Mouse (Mus musculus) heart, adult 18-20 months (tissue): Measurements from ENCODE around the gene Med18. TPM values are rescaled to one million over a fixed set of nuclear protein-coding genes. Genes with fewer than 3 reads are reported as not detected.
A peak's percentile ranks its signal among the peaks of the same experiment; 100 is the strongest.

ENCODE experiments used
- DNase-seq, 2 experiments: peaks; one replicate each; pipeline ENCODE4 v3.0.0; 2021 to 2022; ENCODE audit warnings: mixed read lengths in 1 of 2
- long read RNA-seq, 2 experiments: library from polyadenylated mRNA; stranded (forward); transcript quantifications; one replicate each; pipeline ENCODE4 v2.0.0; 2021
- total RNA-seq, 2 experiments: library from RNA; stranded (reverse); gene quantifications; 2 replicates each; pipeline ENCODE4 v1.2.3; 2021

The Med18 gene
- 1 to 10 TPM; 4.1 to 4.5 TPM for total RNA-seq
- long read RNA-seq, experiment 1, partial matches to known transcripts, result 0 of 2 reads
- long read RNA-seq, experiment 1, other reads (novel, unspliced or antisense), result 0 of 2 reads
- long read RNA-seq, experiment 2, partial matches to known transcripts, result 0 of 1 reads
- long read RNA-seq, experiment 2, other reads (novel, unspliced or antisense), result 0 of 1 reads

DNA sequence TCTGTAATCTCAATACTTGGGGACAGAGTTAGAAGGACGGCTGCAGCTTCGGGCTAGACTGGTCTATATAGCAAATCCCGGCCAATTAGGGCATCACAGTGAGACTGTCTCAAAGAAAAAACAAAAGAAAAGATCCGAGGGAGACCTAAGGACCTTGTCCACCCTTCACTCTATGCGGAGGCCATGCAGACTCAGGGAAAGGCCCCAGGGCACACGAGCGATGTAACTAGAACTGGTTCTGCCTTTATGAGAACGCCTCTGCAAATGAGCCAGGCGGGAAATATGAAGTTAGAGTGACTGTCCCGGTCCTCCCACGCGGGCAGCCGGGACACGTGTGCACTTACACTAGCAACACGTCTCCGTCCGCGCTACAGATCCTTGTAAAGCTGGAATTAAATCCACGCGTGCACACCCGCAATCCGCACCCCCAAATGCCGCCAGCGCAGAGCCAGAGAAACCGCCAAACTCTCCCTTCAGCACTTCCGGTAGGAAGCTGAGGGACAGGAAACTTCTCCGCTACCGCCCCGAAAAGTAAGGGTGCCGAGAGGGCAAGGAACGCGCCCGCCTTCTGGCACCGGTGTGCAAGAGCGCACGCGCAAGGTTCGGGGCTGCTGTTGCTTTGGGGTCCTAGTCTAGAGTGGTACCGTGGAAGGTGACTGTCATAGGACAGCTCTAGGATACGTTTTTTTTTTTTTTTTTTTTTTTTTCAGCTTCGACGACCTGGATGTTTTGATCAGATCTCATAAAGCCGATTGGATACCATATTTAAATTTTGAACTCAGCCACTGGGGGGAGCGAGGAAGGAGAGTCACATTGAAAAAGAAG lies at the start of gene Med18:
TSS of gene Med18 (minus strand) at position 492 of the 825 bp plus-strand sequence.
- peak; percentile 96 to 97 for DNase-seq

- DNase-seq, result no peak
These were observed 48.4 kb upstream of the Med18 start for GRCm38 (mm10) chr4:132512080-132512479.

DNA sequence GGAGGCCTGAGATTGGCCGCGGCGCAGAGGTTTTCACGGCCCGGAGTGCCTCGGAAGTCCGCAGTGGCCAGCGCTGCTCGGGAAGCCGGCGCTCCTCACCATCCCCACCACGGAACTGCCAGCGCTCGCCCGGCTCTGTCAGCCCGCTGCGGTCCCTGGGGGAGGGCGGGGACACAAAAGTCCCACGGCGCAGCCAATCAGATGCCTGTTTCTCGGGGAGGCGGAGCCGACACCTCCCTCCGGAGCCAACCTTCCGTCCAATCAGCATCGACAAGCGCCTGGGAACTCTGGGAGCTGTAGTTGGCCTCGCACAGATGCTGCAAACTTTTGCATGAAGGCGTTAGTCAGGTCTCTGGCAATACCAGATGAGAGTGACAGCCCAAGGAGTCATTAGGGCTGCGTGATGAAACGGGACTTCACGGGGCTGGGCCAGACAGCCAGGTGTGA lies 46.7 kb upstream of the Med18 start, which contains the start of gene Sesn2:
TSS of gene Sesn2 (minus strand) at position 150 of the 447 bp plus-strand sequence.
- peak; percentile 98 to 99 for DNase-seq

- DNase-seq, result peak; percentile 81 to 83
These were observed 46.0 kb upstream of the Med18 start for GRCm38 (mm10) chr4:132509621-132510296.

DNA sequence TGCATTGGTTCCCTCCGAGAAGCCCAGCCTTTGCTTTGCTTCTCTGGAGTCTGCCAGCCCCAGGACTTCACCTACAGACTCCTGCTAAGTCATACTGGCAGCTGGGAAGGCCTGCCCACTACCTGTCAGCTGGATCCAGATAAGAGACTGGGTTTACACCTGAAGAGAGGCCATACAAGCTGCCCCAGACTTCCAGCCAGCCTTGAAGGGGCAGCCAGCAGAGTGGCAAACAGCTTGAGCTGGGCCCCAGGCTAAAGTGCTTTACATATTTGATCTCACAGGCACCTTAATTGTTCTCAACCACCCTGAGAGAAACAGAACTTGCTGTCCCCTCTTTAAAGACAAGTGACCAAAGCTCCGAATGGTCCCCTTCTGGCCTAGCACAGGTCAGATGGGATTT lies 43.5 kb upstream of the Med18 start:
- DNase-seq, result no peak

DNA sequence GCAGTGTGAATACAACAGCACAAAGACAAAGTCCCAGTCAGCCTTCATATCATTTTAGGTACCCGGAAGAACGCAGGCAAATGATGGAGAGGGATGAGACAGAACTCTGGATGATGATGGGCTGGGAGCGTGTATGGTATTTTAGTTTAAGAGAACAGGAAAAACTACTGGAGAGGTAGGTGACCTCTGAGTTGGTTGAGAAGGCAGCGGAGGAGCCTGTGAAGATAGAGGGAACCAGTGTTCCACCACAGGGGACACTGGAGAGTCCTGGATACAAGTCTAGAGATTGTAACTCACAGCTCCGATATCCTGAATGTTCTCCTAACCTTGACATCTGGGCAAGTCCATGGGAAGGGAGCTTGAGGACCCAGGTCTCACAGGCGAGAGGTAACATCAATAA lies 42.5 kb upstream of the Med18 start:
- no peak for DNase-seq

DNA sequence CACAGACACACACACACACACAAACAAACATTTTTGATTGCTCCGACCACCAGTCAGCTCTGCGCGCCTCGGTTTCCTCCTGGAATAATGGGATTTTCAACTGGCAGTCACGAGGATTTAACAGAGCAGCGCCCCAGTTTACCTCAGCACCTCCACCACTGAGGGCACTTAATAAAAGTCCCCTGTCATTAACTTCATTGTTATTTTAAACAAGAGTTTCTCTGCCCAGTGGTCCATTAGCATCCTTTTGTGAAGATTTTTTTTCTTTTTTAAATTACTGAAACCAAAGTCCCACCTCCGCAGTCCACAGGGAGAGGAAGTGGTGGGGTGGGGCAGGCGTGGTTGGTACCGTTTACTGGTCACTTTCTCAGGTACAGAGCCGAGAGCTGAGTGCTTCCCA lies 42.1 kb upstream of the Med18 start:
- DNase-seq, result no peak

DNA sequence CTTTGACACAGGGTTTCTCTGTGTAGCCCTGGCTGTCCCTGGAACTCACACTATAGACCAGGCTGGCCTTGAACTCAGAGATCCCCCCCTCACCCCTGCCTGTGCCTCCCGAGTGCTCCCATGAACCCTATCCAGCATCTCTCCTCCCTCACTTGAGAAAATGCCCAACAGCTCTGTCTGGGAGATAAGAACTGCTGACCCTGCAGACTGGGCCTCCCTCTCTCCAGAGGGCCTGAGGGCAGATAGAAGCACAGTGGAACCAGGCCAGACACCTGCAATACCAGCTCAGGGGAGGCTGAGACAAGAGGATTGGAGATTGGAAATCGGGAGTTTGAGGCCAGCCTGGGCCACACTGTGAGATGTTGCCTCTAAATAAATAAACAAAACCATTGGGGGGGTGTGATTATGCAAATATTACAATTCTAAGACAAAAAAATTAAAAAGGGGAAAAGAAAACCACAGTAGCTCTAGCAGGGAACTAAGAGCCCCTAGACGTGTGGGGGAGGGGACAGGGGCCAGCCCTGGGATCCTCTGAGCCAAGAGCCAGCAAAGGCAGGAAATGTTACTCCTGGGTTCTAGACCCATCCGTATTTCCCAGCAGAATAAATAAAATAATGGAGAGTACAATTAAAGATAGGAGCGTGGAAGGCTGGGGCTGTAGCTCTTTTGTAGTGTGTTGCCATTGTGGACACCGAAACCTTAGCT lies 41.5 kb upstream of the Med18 start:
- no peak for DNase-seq

- DNase-seq, result no peak
These were observed 39.6 kb upstream of the Med18 start for GRCm38 (mm10) chr4:132503344-132503743.

DNA sequence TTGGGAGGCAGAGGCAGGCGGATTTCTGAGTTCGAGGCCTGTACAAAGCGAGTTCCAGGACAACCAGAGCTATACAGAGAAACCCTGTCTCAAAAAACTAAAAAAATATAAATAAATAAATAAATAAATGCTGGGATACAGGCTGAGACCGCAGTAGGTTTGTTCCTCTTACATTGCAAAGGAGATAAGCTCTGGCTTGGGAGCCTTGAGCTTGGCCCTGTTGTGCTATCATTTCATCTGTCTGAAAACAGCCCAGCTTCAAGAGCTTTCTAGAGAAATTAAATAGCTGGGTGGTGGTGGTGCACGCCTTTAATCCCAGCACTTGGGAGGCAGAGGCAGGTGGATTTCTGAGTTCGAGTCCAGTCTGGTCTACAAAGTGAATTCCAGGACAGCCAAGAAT lies 37.9 kb upstream of the Med18 start:
- no peak for DNase-seq

DNA sequence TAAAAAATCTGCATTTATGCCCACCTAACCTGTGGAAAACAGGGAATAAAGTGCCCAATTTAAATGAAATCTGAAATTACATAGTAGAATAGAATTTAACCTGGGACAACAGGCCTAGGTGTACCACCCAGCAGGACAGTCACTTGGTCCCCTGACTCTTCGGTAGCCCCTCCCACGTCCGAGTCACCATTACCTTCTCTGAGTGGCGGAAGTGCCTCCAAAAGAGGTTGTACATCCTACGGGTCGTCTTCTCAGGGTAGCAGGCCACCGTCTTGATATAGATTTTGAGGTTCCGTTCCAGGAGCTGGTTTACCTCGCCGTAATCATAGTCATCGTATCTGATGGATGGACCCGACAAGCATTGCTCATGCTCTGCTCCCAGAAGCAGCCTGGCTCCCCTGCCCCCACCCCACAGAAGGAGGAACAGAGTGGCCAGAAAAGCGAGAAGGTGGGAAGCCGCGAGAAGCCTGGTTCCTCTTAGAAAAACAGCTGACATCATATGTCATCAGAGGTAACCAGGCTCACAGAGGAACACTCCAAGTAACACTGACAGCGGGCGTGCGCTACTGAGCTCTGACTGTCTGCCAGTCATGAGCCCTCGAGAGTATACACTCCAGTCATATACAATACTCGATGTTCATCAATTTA lies 30.7 kb upstream of the Med18 start:
- peak in 1 of 2 experiments; percentile 45 for DNase-seq

DNA sequence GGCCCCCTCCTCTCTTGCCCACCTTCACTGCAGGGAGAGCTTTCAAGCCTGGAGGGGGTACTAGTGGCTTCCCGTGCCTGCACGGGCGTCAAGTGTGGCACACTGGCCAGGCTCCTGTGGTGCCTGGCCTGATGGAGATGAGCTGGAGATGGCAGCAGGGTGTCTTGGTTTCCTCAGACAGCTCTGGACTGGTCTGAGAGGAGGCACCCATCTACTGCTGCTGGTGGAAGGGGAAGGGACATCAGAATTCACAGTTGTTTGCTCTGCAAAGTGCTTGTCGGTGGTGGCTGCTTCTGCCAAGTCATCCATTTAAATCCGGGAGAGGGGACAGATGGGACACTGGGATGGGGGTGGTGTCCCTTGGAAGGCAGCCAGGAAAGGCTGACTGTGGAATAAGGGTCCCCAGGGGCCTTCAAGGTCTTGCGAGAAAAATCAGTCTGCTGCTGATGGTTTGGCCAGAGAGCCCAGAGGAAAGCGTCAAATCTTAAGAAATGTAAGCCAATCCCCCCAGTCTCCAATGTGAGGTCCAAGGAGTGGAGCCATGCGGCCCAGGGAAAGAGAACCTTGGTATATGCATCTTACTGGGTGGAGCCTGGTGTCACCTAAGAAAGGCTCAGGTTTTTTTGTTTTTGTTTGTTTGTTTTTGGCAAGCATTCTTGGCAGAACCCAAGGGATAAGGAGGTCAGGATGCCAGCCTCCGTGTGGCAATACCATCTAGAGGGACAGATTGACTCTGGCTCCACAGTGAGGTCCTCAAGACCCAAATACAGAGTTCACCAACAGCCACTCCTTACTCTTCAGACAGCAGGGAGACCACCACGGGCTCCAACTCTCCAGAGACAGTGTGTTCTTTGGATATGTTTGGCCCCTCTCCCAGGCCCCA lies 28.7 kb upstream of the Med18 start:
- peak; percentile 43 to 61 for DNase-seq

DNA sequence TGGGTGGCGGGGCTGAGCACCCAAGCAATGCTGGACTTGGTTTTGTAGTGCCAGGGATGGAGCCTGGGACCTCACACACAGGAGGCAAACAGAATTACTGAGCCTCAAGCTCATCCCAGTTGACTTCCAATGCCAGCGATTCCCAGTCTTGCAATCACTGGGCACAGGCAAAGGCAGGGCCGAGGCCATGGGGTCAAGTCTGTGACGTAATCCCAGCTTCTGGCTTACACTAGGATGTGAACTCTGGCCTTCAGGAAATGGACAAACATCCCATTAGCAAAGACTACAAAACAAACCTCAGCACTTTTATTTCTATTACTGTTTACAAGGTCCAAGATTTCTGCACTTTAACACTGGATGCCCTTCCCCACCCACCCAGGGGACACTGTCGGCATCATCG lies 28.0 kb upstream of the Med18 start:
- DNase-seq, result peak; percentile 33 to 51

DNA sequence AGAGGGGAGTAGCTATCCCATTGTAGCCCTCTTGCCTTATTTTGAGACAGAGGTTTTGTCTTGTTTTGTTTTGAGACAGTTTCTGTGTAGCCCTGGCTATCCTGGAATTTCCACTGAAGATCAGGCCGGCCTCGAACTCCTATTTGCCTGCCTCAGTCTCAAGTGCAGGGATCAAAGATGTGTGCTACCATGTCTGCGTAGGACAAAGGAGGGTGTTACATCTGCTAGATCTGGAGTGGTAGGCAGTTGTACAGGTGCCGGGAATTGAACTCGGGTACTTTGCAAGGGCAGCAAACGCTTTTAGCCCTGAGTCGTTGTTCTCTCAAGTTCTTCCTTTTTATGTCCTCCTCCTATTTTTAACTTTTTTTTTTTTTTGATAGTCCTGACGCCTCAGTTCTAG lies 27.3 kb upstream of the Med18 start:
- no peak for DNase-seq

- DNase-seq, result no peak
These were observed 26.7 kb upstream of the Med18 start for GRCm38 (mm10) chr4:132490273-132491010.

- DNase-seq, result no peak
These were observed 25.3 kb upstream of the Med18 start for GRCm38 (mm10) chr4:132488976-132489375.

DNA sequence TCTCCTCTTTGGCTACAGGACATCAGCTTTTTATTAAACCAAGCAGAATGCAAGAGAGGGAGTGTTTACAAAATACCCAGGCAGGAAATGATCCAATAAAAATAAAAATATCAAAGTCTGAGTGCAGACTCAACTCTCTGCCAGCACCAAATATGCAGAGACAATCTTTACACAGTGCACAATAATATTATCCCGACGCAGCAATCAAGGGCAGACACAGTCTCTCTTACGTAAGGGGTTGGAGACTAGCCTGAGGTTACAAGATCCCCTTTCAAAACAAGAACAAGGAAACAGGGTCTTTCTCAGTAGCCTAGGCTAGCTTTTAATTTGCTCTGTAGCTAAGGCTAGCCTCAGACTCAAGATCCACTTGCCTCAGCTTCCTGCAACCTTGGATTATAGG lies 24.8 kb upstream of the Med18 start:
- peak in 1 of 2 experiments; percentile 13 for DNase-seq

GRCm38 (mm10) chr4:132484820-132485219 lies 21.1 kb upstream of the Med18 start:
- DNase-seq, result no peak

DNA sequence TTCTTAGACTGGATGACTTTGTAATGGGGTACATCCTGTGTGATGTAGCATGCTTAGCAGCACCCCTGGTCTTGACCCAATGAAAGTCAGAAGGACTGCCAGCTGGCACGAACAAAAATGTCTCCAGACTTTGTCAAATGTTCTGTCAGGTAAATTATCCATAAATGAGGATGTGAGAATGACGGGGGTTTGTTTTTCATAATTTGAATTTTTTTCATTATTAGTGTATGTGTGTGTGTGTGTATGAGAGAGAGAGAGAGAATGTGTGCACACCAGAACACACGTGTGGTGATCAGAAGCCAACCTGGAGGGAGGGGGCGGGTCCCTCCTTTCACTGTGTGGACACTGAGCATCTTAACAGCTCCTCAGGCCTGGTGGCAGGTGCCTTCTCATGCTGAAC lies 20.5 kb upstream of the Med18 start:
- no peak for DNase-seq
